Mouse (Mus musculus): Measurements from ENCODE around the gene Ythdf2.
"Not testable (repeated sequence)": the region's sequence is repeated elsewhere in the genome, so short reads cannot be mapped to it uniquely, and the experiment has no call there.

Ythdf2 gene

DNA sequence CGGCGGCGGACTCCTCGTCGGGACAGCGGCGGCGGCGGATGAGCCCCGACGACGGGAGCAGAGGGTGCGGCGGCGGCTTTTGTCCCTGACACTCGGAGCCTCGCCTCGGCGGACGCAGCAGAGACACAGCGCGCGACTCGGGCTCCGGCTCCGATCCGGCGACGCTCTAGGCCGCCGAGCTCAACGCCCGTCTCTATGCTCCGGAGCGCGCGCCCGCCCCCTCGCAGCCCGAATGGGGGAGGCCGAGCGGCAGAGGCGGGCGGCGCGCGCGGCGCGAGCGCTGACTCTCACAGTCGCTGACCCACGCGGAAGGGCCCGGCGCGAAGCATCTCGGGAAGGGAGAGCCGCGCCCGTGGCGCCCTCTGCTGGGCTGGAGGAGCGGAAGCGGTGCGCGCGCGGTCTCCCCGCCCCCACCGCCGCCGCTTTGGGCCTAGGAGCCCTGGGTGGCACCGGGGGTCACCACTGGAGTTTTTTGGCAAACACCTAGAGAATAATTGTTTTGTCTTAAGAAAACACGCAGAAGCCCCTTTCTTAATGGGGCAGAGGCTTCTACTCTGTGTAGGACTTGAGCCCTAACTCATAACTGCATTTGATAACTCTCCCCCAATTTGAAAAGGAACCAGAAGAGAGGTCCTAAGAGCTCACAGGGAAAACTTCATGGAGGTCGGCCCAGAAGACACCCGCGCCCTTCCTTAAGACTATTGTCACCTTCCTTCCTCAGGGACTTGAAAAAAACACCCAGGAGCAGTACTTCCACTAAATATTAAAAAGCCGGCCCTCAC is at the start of gene Ythdf2:
Gene Ythdf2, minus strand, starts transcription at position 351 of the 782 bp plus-strand sequence.
- in situ Hi-C loops (cut with MboI, MseI): no loop called here

DNA sequence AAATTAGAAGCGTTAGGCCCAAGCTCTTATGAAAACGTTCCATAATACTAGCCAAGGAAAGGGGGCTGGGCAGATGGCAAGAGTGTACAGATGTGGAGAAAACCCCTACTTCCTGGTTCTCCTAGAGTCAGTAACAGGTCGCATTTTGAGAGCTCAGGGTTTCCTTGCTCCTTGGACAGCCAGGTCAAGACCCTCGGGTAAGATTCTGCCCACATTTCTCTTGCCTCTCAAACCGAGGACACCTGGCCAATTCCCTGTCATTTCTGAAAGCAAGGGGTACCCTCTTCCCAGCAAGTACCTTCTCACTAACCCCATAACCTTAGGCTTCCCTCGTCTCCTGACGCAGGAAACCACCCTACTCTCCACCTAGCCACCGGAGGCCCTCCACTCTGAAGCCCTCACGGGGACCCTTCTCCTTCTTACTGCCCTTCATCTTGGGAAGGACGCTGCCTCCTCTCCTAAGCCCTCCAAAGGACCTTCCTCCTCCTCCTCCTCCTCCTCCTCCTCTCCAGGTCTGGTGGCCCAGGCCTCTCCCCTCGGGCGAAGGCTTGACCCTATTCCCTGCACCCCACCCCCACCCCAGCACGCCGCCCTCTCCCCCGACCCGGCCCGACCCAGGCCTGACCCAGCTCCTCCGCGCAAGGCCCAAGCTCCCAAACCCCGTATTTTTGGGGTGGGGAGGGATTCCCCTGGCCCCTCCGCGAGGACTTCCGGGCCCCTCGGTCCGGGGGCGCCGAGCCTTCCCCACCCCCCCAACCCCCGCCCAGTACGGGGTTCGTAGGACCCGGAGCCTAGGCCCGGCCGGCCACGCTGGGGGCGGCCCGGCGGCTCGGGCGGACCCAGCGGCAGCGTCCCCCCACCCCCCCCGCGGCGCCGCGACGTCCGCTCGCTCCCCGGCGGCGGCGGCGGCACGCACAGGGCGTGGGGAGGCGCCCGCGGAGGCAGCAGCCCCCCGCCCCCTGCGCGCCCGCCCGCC is 48.6 kb upstream of the Ythdf2 start:
- in situ Hi-C loops (cut with MboI, MseI): no loop called here

- in situ Hi-C loops (cut with MboI, MseI): loop anchor here in 1 of 2 experiments (5.0 kb wide), 1 partner anchor 88 kb away; no protein-coding TSS in a partner anchor
These were observed 47.1 kb upstream of the Ythdf2 start for GRCm38 (mm10) chr4:132259248-132259647.

DNA sequence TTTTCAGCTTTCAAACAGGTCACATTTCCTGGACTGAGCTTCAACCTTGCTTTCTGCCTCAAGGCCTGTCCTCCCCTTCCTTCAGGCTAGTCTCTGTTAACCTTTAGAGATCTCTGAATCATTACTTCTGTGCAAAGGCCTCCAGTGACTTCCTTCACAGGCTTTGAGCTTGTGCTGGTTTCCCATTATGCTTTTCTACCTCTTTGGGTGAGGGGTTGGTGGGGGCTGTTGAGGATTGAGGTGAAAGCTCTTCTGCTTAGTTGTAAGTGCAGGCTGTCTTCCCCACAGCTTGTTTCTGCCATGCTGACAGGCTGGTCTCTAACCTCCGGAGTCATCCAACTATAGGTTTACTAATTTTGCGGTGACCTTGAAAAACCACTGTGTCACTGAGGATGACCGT is 44.3 kb upstream of the Ythdf2 start:
- in situ Hi-C loops (cut with MboI, MseI): loop anchor here in 1 of 2 experiments (5.0 kb wide), 1 partner anchor 91 kb away; no protein-coding TSS in a partner anchor

DNA sequence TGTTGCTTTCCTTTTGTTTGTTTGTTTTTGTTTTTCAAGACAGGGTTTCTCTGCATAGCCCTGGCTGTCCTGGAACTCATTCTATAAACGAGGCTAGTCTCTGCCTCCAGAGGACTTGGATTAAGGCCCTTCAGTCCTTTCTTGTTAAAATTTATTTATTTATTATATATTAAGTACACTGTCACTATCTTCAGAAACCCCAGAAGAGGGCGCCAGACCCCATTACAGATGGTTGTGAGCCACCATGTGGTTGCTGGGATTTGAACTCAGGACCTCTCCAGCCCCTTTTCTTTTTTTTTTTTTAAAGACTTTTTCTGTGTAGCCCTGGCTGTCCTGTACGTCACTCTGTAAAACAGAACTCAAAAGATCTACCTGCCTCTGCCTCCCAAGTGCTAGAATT is 42.9 kb upstream of the Ythdf2 start:
- in situ Hi-C loops (cut with MboI, MseI): loop anchor here in 1 of 2 experiments (5.0 kb wide), 2 partner anchors 38 to 92 kb away; no protein-coding TSS in a partner anchor

DNA sequence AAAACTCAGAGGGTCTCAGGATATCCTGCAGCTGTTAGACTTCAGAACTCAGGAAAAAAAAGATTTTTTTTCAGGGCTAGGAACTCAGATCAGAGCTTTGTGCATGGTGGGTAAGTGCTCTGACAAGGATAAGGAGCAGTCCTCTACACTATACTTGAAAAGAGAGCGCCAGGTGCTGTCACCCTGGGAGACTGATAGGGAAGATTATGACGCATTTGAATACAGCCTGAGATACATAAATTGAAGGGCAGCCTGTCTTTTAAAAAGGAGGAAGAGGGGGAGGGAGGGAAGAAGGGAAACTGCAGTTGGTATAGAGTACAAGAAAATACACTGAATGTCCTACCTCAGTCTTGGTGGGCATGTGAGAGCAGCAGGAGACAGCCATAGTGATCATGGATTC is 41.5 kb upstream of the Ythdf2 start:
- in situ Hi-C loops (cut with MboI, MseI): loop anchor here in 1 of 2 experiments (5.0 kb wide), 1 partner anchor 36 kb away; no protein-coding TSS in a partner anchor

DNA sequence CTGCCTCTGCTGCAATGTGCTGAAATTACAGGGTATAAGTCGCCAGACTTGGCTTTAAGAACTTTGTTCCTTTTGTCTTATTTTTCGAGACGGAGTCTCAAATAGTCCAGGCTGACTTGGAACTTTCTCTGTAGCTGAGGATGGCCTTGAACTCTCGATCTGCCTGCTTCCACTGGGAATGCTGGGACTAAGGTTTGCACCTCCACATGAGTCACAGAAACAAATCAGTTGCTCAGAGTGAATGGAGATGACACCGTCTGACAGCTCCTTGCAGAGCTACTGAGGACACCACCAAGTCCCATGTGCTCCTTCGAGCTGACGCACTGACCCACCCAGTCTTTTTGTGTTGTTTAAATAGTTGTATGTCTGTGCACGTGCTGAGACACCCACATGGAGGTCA is 41.0 kb upstream of the Ythdf2 start:
- in situ Hi-C loops (cut with MboI, MseI): loop anchor here in 1 of 2 experiments (5.0 kb wide), 1 partner anchor 36 kb away; no protein-coding TSS in a partner anchor

DNA sequence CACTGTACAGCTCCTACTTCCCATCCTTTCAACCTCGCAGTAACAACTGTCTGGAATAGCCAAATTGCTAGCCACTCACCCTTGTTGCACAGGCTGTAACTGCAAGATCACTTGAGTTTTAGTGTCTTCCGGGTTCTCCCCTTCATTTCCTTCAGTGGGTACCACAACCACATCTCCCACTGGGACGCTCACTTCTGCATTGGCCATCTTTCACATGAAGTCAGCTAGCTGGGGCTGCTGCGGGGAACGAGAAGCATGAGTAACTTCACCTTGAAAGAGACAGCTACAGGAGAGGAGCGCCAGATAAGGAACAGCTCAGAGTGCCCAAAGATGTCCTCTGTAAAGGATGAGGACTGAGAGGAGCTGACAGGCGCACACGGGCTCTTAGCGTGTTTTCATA is 39.5 kb upstream of the Ythdf2 start:
- in situ Hi-C loops (cut with MboI, MseI): loop anchor here in 1 of 2 experiments (5.0 kb wide), 1 partner anchor 34 kb away; no protein-coding TSS in a partner anchor

DNA sequence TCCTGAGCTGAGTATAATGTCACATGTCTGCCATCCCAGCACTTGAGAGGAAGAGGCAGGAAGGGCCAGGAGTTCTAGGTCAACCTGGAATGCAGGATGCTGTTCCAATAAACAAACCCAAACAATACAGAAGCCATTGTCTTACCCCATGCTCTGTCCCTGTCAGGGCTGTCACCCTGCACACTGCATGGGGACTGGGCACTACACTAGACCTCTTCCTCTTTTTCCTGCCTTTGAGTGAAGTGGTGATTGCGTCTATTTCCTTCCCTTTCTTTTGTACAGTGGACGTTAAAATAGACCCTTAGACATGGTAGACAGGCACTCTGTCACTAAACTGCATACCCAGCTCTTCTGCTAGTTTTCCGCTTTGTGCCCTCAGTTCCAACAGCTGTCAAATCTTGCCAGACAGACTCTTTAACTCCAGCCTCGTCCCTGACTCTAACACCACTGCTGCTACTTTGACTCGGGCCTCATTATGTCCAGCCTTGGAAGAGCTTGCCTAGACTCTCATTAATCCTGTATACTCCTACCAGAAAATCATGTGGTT is 35.4 kb upstream of the Ythdf2 start:
- in situ Hi-C loops (cut with MboI, MseI): loop anchor here in 1 of 2 experiments (10.0 kb wide), 1 partner anchor 477 kb away; no protein-coding TSS in a partner anchor

GRCm38 (mm10) chr4:132245643-132246042 is 33.5 kb upstream of the Ythdf2 start:
- in situ Hi-C loops (cut with MboI, MseI): loop anchor here in 1 of 2 experiments (10.0 kb wide), 1 partner anchor 479 kb away; no protein-coding TSS in a partner anchor

DNA sequence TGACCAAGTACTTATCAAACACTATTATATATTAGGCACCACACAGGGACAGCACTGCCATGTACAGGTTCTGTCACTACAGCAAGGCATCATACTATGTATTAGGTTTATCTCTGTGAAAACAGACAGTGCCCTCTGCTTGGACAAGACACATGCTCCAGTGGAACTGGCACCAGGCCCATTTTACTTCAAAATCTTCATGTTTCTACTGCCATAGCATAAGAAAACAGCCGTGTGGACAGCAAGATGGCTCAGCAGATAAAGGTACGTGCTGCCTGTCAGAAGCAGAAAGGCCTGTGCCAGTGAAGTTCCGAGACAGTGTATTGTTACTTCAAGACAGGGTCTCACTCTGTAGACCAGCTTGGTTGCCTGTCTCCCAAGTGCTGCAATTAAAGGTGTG is 29.1 kb upstream of the Ythdf2 start:
- in situ Hi-C loops (cut with MboI, MseI): loop anchor here in 1 of 2 experiments (10.0 kb wide), 1 partner anchor 484 kb away; no protein-coding TSS in a partner anchor

- in situ Hi-C loops (cut with MboI, MseI): loop anchor here in 1 of 2 experiments (10.0 kb wide), 1 partner anchor 484 kb away; no protein-coding TSS in a partner anchor
These were observed 28.3 kb upstream of the Ythdf2 start for GRCm38 (mm10) chr4:132240367-132240766.

- in situ Hi-C loops (cut with MboI, MseI): no loop called here
These were observed 26.3 kb upstream of the Ythdf2 start for GRCm38 (mm10) chr4:132238356-132238755.

DNA sequence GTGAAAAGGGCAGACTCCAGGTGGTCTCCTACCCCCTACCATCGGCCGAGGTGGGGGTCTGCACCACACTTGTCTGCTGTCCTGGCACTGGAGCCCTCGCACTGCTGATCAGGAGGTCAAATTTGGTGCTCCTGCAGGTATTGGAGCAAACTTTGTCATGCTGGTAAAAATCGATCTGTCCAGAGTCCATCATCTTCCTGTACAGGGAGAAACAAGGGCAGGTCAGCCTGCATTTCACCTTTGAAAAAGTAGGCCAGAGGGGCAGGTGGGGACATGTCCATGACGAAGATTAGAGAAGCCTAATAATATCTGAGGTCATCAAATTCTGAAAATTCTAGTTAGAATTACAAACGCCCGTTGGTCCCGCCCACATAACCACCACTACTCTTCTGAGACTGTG is 22.6 kb upstream of the Ythdf2 start:
- in situ Hi-C loops (cut with MboI, MseI): no loop called here

DNA sequence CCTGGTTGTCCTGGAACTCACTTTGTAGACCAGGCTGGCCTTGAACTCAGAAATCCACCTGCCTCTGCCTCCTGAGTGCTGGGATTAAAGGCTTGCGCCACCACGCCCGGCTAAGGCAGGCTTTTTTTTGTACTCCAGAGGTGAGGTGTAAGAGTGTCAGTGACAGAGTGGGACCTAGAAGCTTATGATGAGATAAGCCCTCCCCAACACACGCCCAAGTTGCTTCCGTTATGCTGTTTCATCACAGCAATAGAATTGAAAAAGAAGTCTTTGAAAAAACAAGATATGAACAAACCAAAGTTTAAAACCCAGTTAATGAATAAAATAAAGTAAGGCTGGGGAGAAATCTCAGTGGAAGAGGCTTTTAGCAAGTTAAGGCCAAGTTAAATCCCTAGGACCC is 18.3 kb upstream of the Ythdf2 start:
- in situ Hi-C loops (cut with MboI, MseI): no loop called here

GRCm38 (mm10) chr4:132222001-132222400 is 9.9 kb upstream of the Ythdf2 start:
- in situ Hi-C loops (cut with MboI, MseI): not testable (repeated sequence)

GRCm38 (mm10) chr4:132218439-132218838 is 6.3 kb upstream of the Ythdf2 start:
- in situ Hi-C loops (cut with MboI, MseI): loop anchor here in 1 of 2 experiments (5.0 kb wide), 1 partner anchor 34 kb away; no protein-coding TSS in a partner anchor

GRCm38 (mm10) chr4:132217781-132218180 is 5.7 kb upstream of the Ythdf2 start:
- in situ Hi-C loops (cut with MboI, MseI): loop anchor here in 1 of 2 experiments (5.0 kb wide), 1 partner anchor 35 kb away; no protein-coding TSS in a partner anchor

- in situ Hi-C loops (cut with MboI, MseI): loop anchor here in 1 of 2 experiments (5.0 kb wide), 1 partner anchor 36 kb away; no protein-coding TSS in a partner anchor
These were observed 4.5 kb upstream of the Ythdf2 start for GRCm38 (mm10) chr4:132216602-132217001.

DNA sequence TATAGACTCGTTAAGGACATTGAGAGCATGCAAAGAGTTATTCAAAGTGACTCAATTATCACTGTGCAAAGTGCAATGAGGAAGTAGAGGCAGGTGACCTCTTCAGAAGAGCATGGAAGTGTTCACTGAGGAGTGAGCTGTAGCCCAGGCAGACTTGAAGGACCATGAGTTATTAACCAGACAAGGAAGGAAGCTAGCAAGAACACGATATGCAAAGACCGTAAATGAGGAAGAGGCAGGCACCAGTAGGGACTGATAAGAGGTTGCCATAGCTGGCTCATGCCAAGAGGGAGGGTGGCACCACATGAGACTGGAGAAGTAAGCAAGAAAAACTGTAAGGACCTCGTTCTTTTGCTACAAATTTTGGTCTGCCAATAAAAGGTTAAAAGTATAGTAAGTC is 2.7 kb upstream of the Ythdf2 start:
- in situ Hi-C loops (cut with MboI, MseI): loop anchor here in 1 of 2 experiments (5.0 kb wide), 1 partner anchor 37 kb away; no protein-coding TSS in a partner anchor

Data from T-helper 17 cell (primary cell).